Mouse (Mus musculus) liver, postnatal 0 days (tissue): ENCODE data around the gene Pde1c.

ENCODE experiments used
- CTCF ChIP-seq: sonication (generic); IDR thresholded peaks from 2 replicates; pipeline ENCODE4 v1.5.1; 2016; ENCODE audit warnings: antibody characterized with exemption, low read depth
- EP300 ChIP-seq: IDR thresholded peaks from 2 replicates; pipeline ENCODE4 v1.6.1; 2016; ENCODE audit warnings: antibody characterized with exemption, low read depth, mild to moderate bottlenecking

DNA sequence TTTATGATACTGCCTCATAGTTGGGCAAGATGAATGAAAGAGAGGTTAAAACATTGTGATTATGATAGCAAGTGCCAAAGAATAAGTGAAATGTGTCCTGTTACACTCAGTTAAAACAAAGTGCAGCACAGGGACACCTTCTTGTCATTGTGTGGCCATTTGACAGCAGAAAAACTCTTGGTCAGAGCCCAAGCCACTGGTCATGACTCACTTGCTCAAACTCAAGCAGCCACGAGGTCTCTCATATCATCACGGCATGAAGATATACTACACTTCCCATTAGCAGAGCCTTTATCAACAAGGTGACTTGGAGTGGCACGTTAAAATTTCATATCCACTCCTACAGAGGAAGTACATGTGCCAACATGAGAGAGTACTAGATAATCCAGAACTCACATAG lies 209.8 kb downstream of the Pde1c start:
- TF ChIP-seq CTCF (no peak), EP300 (no peak)
